Mouse (Mus musculus) brain, embryonic 14.5 days (tissue): ENCODE results near the gene Tepp.

ENCODE experiments used
- CTCF ChIP-seq: fragments of 200-500 bp; IDR thresholded peaks from 2 replicates; pipeline ENCODE4 v1.5.1; 2012; ENCODE audit warnings: inconsistent platforms, mild to moderate bottlenecking, moderate library complexity, borderline replicate concordance; ENCODE audit not compliant: insufficient read depth, insufficient read length; ENCODE audit errors: extremely low read depth
- POLR2A ChIP-seq: fragments of 200-500 bp; IDR thresholded peaks from 2 replicates; pipeline ENCODE4 v1.6.1; 2012; ENCODE audit warnings: mild to moderate bottlenecking, inconsistent platforms, borderline replicate concordance; ENCODE audit not compliant: poor library complexity, insufficient read depth, insufficient read length, severe bottlenecking; ENCODE audit errors: extremely low read depth

DNA sequence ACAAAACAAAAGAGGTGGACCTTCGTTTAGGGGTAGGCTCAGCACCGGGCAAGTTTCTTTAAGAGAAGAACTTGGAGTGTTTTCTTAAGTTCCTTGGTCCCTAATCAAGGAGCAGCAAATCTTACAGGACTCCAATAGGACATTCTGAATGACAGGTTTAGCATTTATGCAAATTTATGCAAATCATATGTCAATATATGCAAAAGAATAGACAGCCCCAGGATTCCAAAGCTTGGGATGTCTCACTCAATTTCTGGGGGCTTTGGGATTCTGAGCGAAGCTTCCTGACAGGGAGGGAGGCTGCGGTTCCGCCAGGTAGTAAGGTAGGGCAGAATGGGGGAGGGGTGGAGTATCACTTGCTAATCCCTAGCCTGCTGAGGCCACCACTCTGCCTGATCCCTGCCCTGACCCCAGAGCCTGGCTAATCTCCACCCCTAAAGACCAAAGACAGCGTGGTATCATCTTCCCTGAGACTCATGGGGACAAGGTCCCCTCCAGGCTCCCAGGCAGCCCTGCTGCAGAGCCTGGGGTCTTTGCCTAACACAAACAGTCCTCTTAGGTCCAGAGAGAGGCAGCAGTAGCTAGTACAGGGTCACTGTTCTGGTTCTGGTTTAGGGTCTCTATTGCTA is at the start of gene Tepp:
- no peak for TF ChIP-seq CTCF
- no peak for TF ChIP-seq POLR2A
